ENCODE assay signal across 27 mouse cellular contexts in genomic region chr6:145806784-145807183, GRCm38 (mm10). TPM values are rescaled to one million over a fixed set of nuclear protein-coding genes. Genes with fewer than 3 reads are reported as not detected.
A peak's percentile ranks its signal among the peaks of the same experiment; 100 is the strongest.
DNase-seq lines count a peak whose midpoint lies in the region; ATAC-seq and TF ChIP-seq lines count a peak whose summit lies in the region.
"Had no signal": no experiment of that assay in that cellular context is flagged by ENCODE, and none has a peak within 500 bp of the region (broad histone marks: within the 10 kb centered on the region; RNA-seq: fewer than 3 reads in every experiment).

No protein-coding gene starts in this region.

- H3K36me3 ChIP-seq in forebrain, embryonic 16.5 days (ENCODE audit: control insufficient read depth, insufficient read depth): no peaks in the 10 kb centered on the region
- H3K36me3 ChIP-seq in forebrain, embryonic 10.5 days (replicated peaks): peaks cover 5% of the 10 kb centered on the region; the same call in 1 of the 2 replicates
- H3K36me3 ChIP-seq in heart, embryonic 16.5 days (ENCODE audit: control insufficient read depth, insufficient read depth): peaks cover 8% of the 10 kb centered on the region; the same call in 1 of the 2 replicates
- H3K36me3 ChIP-seq: hindbrain, embryonic 15.5 days; intestine, embryonic 15.5 days had no signal

- ATAC-seq in forebrain, embryonic 16.5 days: 0 out of 2 replicates have a peak, but pooled peaks have one; percentile 40
- no peak for ATAC-seq in heart, embryonic 16.5 days (replicated peaks; ENCODE audit: extremely low read depth, insufficient read depth, low FRiP score)
- ATAC-seq: activated CD4-positive, CD25-positive, alpha-beta regulatory T cell, adult 4 months; intestine, embryonic 15.5 days; midbrain, embryonic 13.5 days had no signal

- TF ChIP-seq POLR2A in brain, embryonic 14.5 days (IDR thresholded peaks at IDR 0.05; ENCODE audit: borderline replicate concordance, extremely low read depth, insufficient read depth, insufficient read length, poor library complexity, severe bottlenecking): no peak

- no peaks in the 10 kb centered on the region for H3K9me3 ChIP-seq in forebrain, embryonic 16.5 days (ENCODE audit: control insufficient read depth, low read length)
- no peaks in the 10 kb centered on the region for H3K9me3 ChIP-seq in forebrain, embryonic 10.5 days
- no peaks in the 10 kb centered on the region for H3K9me3 ChIP-seq in heart, embryonic 16.5 days (replicated peaks; ENCODE audit: control insufficient read depth, low read length)
- H3K9me3 ChIP-seq: embryonic facial prominence, embryonic 12.5 days; hindbrain, embryonic 15.5 days; intestine, embryonic 15.5 days; midbrain, embryonic 13.5 days had no signal

- H3K4me2 ChIP-seq in forebrain, embryonic 16.5 days (ENCODE audit: low read length): no peak overlapping the region
- no peak overlapping the region for H3K4me2 ChIP-seq in heart, embryonic 16.5 days (ENCODE audit: low read depth, low read length)
- H3K4me2 ChIP-seq: embryonic facial prominence, embryonic 12.5 days; hindbrain, embryonic 15.5 days; intestine, embryonic 15.5 days; liver, embryonic 11.5 days; lung, embryonic 14.5 days; midbrain, embryonic 13.5 days had no signal

- H3K9ac ChIP-seq in forebrain, embryonic 16.5 days (replicated peaks; ENCODE audit: low read depth, low read length): no peak overlapping the region
- no peak overlapping the region; the same call in 1 of the 2 replicates for H3K9ac ChIP-seq in heart, embryonic 16.5 days (ENCODE audit: low read length)
- H3K9ac ChIP-seq: embryonic facial prominence, embryonic 12.5 days; hindbrain, embryonic 15.5 days; intestine, embryonic 15.5 days; lung, embryonic 14.5 days; midbrain, embryonic 13.5 days had no signal

- no peak for TF ChIP-seq CTCF in brain, embryonic 14.5 days (IDR thresholded peaks at IDR 0.05; ENCODE audit: borderline replicate concordance, extremely low read depth, insufficient read depth, insufficient read length)

- no peaks in the 10 kb centered on the region for H3K27me3 ChIP-seq in forebrain, embryonic 16.5 days (replicated peaks; ENCODE audit: control insufficient read depth, insufficient read depth, low read length)
- H3K27me3 ChIP-seq in forebrain, embryonic 10.5 days (ENCODE audit: poor library complexity, severe bottlenecking): no peaks in the 10 kb centered on the region
- no peaks in the 10 kb centered on the region for H3K27me3 ChIP-seq in heart, embryonic 16.5 days (ENCODE audit: control insufficient read depth, insufficient read depth, low read length)
- H3K27me3 ChIP-seq: embryonic facial prominence, embryonic 12.5 days; hindbrain, embryonic 15.5 days; intestine, embryonic 15.5 days; midbrain, embryonic 13.5 days had no signal

- H3K4me1 ChIP-seq in forebrain, embryonic 16.5 days (replicated peaks; ENCODE audit: control insufficient read depth, insufficient read depth, low read length): no peaks in the 10 kb centered on the region; the same call in 1 of the 2 replicates
- peaks cover 9% of the 10 kb centered on the region for H3K4me1 ChIP-seq in forebrain, embryonic 10.5 days
- H3K4me1 ChIP-seq in heart, embryonic 16.5 days (ENCODE audit: control insufficient read depth, insufficient read depth, low read length): peaks cover 48% of the 10 kb centered on the region
- H3K4me1 ChIP-seq: hindbrain, embryonic 15.5 days; intestine, embryonic 15.5 days had no signal

- WGBS in forebrain, embryonic 16.5 days: 12% methylated on average over 2 of the region's 2 CpGs
- 58% methylated on average over 2 of the region's 2 CpGs for WGBS in forebrain, embryonic 10.5 days
- WGBS in heart, embryonic 16.5 days: 23% methylated on average over 2 of the region's 2 CpGs

- H3K27ac ChIP-seq in forebrain, embryonic 16.5 days (ENCODE audit: low read length): no peak overlapping the region
- no peak overlapping the region for H3K27ac ChIP-seq in forebrain, embryonic 10.5 days
- peak overlapping the region; percentile 59 for H3K27ac ChIP-seq in heart, embryonic 16.5 days (ENCODE audit: low read length)
- H3K27ac ChIP-seq: embryonic facial prominence, embryonic 12.5 days; gastrocnemius, adult 2 months; hindbrain, embryonic 15.5 days; intestine, embryonic 15.5 days; layer of hippocampus, adult 2 months; midbrain, embryonic 13.5 days; stomach, postnatal 0 days had no signal

- intact Hi-C loops in heart, postnatal 14 days (cut with DNase I): no loop called here

- H3K4me3 ChIP-seq in forebrain, embryonic 16.5 days (replicated peaks; ENCODE audit: low read length): no peak overlapping the region
- no peak overlapping the region for H3K4me3 ChIP-seq in forebrain, embryonic 10.5 days
- no peak overlapping the region for H3K4me3 ChIP-seq in heart, embryonic 16.5 days (ENCODE audit: low read length)
- H3K4me3 ChIP-seq: embryonic facial prominence, embryonic 12.5 days; erythroblast, embryonic 14.5 days; gastrocnemius, adult 2 months; hindbrain, embryonic 15.5 days; intestine, embryonic 15.5 days; layer of hippocampus, adult 2 months; midbrain, embryonic 13.5 days had no signal

- DNase-seq in forebrain, embryonic 10.5 days (ENCODE audit: extremely low spot score, low spot score): no peak
- DNase-seq in heart, postnatal 14 days: no peak
- peak; percentile 28 for DNase-seq in kidney, postnatal 14 days
- DNase-seq in kidney, adult 9 months: no peak
- peak; percentile 61 for DNase-seq in brain, embryonic 14.5 days (ENCODE audit: low read depth)
- DNase-seq: adrenal gland, adult 8-10 months; cerebellum, adult 18-20 months; cerebellum, postnatal 14 days; gastrocnemius, adult 2 months; heart, postnatal 4 days; kidney, postnatal 10 days; lung, embryonic 14.5 days; right cerebral cortex, postnatal 14 days; thymus, adult 2 months had no signal

RNA-seq across cellular contexts. Expression of gene Bhlhe41, which starts 58.6 kb away (rescaled TPM):
- 2.6 and 4.5 TPM in 2 replicates for polyA plus RNA-seq in forebrain, embryonic 16.5 days (2015; fragmentation: Nextera tagmentation; extraction: Ambion mirVana)
- polyA plus RNA-seq in forebrain, embryonic 10.5 days (2016; fragmentation: Nextera tagmentation; extraction: Ambion mirVana): 1.6 and 2.1 TPM in 2 replicates
- polyA plus RNA-seq in heart, embryonic 16.5 days (2015; fragmentation: Nextera tagmentation; extraction: Ambion mirVana): 5.9 and 6.1 TPM in 2 replicates
- total RNA-seq in heart, postnatal 14 days (2021): 10 to 100 TPM; 12.1 to 15.9 TPM
- 1.5 and 3.1 TPM in 2 replicates for polyA plus RNA-seq in brain, embryonic 14.5 days (2012; rRNA removed)
- total RNA-seq: megakaryocyte, adult 5-6 weeks; MEL had no signal

Comparison
In these comparisons a context has a peak if more than half of its experiments do, and no peak if none do; other contexts are left out.
1. DNase-seq: peak in kidney, postnatal 14 days (single experiment) and brain, embryonic 14.5 days (single experiment); none in forebrain, embryonic 10.5 days (single experiment), heart, postnatal 14 days (0 of 2) and kidney, adult 9 months (single experiment).